Mouse (Mus musculus) lung, adult 2 months (tissue): ENCODE results near the gene Ptpn11.

Experiments used
- CTCF ChIP-seq: fragments of 200-500 bp; IDR thresholded peaks from 2 replicates; pipeline ENCODE4 v1.5.1; 2011; ENCODE audit warnings: mild to moderate bottlenecking, low read length, control low read depth; ENCODE audit not compliant: insufficient read depth
- POLR2A ChIP-seq: fragments of 200-500 bp; IDR thresholded peaks from 2 replicates; pipeline ENCODE4 v1.6.1; 2011; ENCODE audit warnings: low read depth, mild to moderate bottlenecking, control low read depth, low read length, borderline replicate concordance; ENCODE audit errors: extremely low read depth

GRCm38 (mm10) chr5:121142431-121143119 lies 48.6 kb downstream of the Ptpn11 start:
- TF ChIP-seq POLR2A (no peak), CTCF (no peak)
